9 mouse cellular contexts compared by ENCODE assay signal in genomic region chr17:12507654-12508204, GRCm38 (mm10). TPM values are rescaled to one million over a fixed set of nuclear protein-coding genes. Genes with fewer than 3 reads are reported as not detected.
DNase-seq lines count a peak whose midpoint lies in the region; ATAC-seq and TF ChIP-seq lines count a peak whose summit lies in the region.
"Had no signal": no experiment of that assay in that cellular context is flagged by ENCODE, and none has a peak within 500 bp of the region (broad histone marks: within the 10 kb centered on the region; RNA-seq: fewer than 3 reads in every experiment).

Slc22a3 (minus strand) TSS chr17:12507704.

- peaks cover 5% of the 10 kb centered on the region for H3K4me1 ChIP-seq in testis, adult 2 months (ENCODE audit: control insufficient read depth, insufficient read depth, low read length)
- H3K4me1 ChIP-seq in liver, embryonic 11.5 days (replicated peaks; ENCODE audit: control insufficient read depth, insufficient read depth, low read length), result peaks cover 15% of the 10 kb centered on the region
- H3K4me1 ChIP-seq in stomach, postnatal 0 days (replicated peaks; ENCODE audit: control insufficient read depth, insufficient read depth), result no peaks in the 10 kb centered on the region

- no peaks in the 10 kb centered on the region for H3K9me3 ChIP-seq in liver, embryonic 11.5 days (ENCODE audit: control insufficient read depth, low read length)
- H3K9me3 ChIP-seq in stomach, postnatal 0 days (ENCODE audit: control insufficient read depth, low read length), result no peaks in the 10 kb centered on the region

- no peak for DNase-seq in testis, postnatal 10 days (ENCODE audit: low spot score)
- DNase-seq in gonadal fat pad, adult 2 months (ENCODE audit: low read depth), result no peak
- DNase-seq in liver, embryonic 11.5 days (ENCODE audit: low spot score), result peak; percentile 36
- no peak for DNase-seq in stomach, postnatal 0 days (ENCODE audit: low spot score)
- no peak for DNase-seq in retina, embryonic 14.5 days (ENCODE audit: low spot score)
- no peak for DNase-seq in layer of hippocampus, postnatal 14 days (ENCODE audit: low spot score in 2 of 2)
- DNase-seq: layer of hippocampus, adult 9-11 months had no signal

- no peak for TF ChIP-seq EP300 in stomach, postnatal 0 days (optimal IDR thresholded peaks at IDR 0.05)

- H3K4me3 ChIP-seq in testis, adult 2 months (ENCODE audit: control insufficient read depth, low read depth, low read length), result peak within 1 kb of the TSS; percentile 1; the same call in 1 of the 2 replicates
- H3K4me3 ChIP-seq in liver, embryonic 11.5 days (ENCODE audit: low read depth, low read length), result peak within 1 kb of the TSS; percentile 57
- H3K4me3 ChIP-seq in stomach, postnatal 0 days (ENCODE audit: low read depth, low read length), result peak within 1 kb of the TSS; percentile 33

- H3K4me2 ChIP-seq in liver, embryonic 11.5 days, result peak within 1 kb of the TSS; percentile 87
- H3K4me2 ChIP-seq in stomach, postnatal 0 days (replicated peaks; ENCODE audit: low read depth), result peak within 1 kb of the TSS; percentile 55

- no peaks in the 10 kb centered on the region for H3K36me3 ChIP-seq in testis, adult 2 months (ENCODE audit: control insufficient read depth, insufficient read depth, low read length)
- H3K36me3 ChIP-seq in liver, embryonic 11.5 days (ENCODE audit: control insufficient read depth, insufficient read depth, low read length), result no peaks in the 10 kb centered on the region
- no peaks in the 10 kb centered on the region for H3K36me3 ChIP-seq in stomach, postnatal 0 days (ENCODE audit: control insufficient read depth, insufficient read depth, low read length)

- no peak within 1 kb of the TSS for H3K27ac ChIP-seq in testis, adult 2 months (ENCODE audit: control insufficient read depth, insufficient read depth, low read depth, low read length)
- no peak within 1 kb of the TSS for H3K27ac ChIP-seq in liver, embryonic 11.5 days (ENCODE audit: low read depth, low read length)
- H3K27ac ChIP-seq in stomach, postnatal 0 days (replicated peaks), result no peak within 1 kb of the TSS

- peak; percentile 58 for ATAC-seq in liver, embryonic 11.5 days (replicated peaks; ENCODE audit: low FRiP score)
- ATAC-seq in stomach, postnatal 0 days (ENCODE audit: low FRiP score, low TSS enrichment), result peak; percentile 21; the same call in 1 of the 2 replicates
- ATAC-seq in activated CD4-positive, CD25-positive, alpha-beta regulatory T cell, adult 4 months, result no peak

- H3K27me3 ChIP-seq in testis, adult 2 months (ENCODE audit: control insufficient read depth, insufficient read depth, low read length), result no peaks in the 10 kb centered on the region
- H3K27me3 ChIP-seq in liver, embryonic 11.5 days (replicated peaks; ENCODE audit: control insufficient read depth, insufficient read depth, low read length), result peaks cover 36% of the 10 kb centered on the region
- peaks cover 14% of the 10 kb centered on the region; the same call in 1 of the 2 replicates for H3K27me3 ChIP-seq in stomach, postnatal 0 days (ENCODE audit: control insufficient read depth, insufficient read depth, low read length)

- TF ChIP-seq POLR2A in testis, adult 2 months (IDR thresholded peaks at IDR 0.05; ENCODE audit: control insufficient read depth, low read depth, low read length), result no peak

- TF ChIP-seq CTCF in testis, adult 2 months (IDR thresholded peaks at IDR 0.05; ENCODE audit: control insufficient read depth, insufficient read depth, insufficient replicate concordance, low read depth, low read length), result no peak
- no peak for TF ChIP-seq CTCF in stomach, postnatal 0 days (IDR thresholded peaks at IDR 0.05; ENCODE audit: low read depth)

- H3K9ac ChIP-seq in liver, embryonic 11.5 days (ENCODE audit: low read depth, low read length), result peak within 1 kb of the TSS; percentile 43
- H3K9ac ChIP-seq in stomach, postnatal 0 days (ENCODE audit: low read length), result no peak within 1 kb of the TSS

- 14% methylated on average over 14 of the region's 14 CpGs for WGBS in liver, embryonic 11.5 days
- 25% methylated on average over 14 of the region's 14 CpGs for WGBS in stomach, postnatal 0 days

RNA-seq across cellular contexts. Expression of gene Slc22a3, which starts in this region (rescaled TPM):
- 0.11 and 0.20 TPM in 2 replicates for polyA plus RNA-seq in testis, adult 2 months (2012; rRNA removed)
- 21.6 and 29.0 TPM in 2 replicates for polyA plus RNA-seq in gonadal fat pad, adult 2 months (2012; rRNA removed)
- polyA plus RNA-seq in liver, embryonic 11.5 days (2014; fragmentation: Nextera tagmentation; extraction: Ambion mirVana), result 4.1 TPM in 2 replicates
- polyA plus RNA-seq in stomach, postnatal 0 days (2015; fragmentation: Nextera tagmentation; extraction: Ambion mirVana), result 0.05 and 0.07 TPM in 2 replicates
- polyA plus RNA-seq in activated CD4-positive, CD25-positive, alpha-beta regulatory T cell, adult 4 months (2017; shearing (Covaris generic)), result not detected
- total RNA-seq in layer of hippocampus, postnatal 14 days (2021), result 1 to 10 TPM in 1 of 2 experiments, under 1 TPM in 1; 0.92 to 1.6 TPM

Comparison
In these comparisons a context has a peak if more than half of its experiments do, and no peak if none do; other contexts are left out.
1. Peak in ATAC-seq, H3K4me3 ChIP-seq and H3K4me2 ChIP-seq in stomach, postnatal 0 days; RNA of the gene not detected or under 1 TPM.
2. H3K4me3 ChIP-seq: peak in every context shown above with its lines; median percentile 57 in liver, embryonic 11.5 days; 33 in stomach, postnatal 0 days; 1 in testis, adult 2 months.